Mouse (Mus musculus) limb, embryonic 14.5 days (tissue): ENCODE measurements around the gene Abcb9. TPM values are rescaled to one million over a fixed set of nuclear protein-coding genes. Genes with fewer than 3 reads are reported as not detected.

ENCODE experiments used
- ATAC-seq: fragments of 200-750 bp; cut with Nextera tagmentation; 2 replicates; pipeline ENCODE4 v1.8.0; 2017; ENCODE audit warnings: low read depth, moderate number of reproducible peaks, moderate TSS enrichment; ENCODE audit not compliant: low FRiP score
- DNase-seq: peaks from one replicate; pipeline ENCODE4 v3.0.0-alpha.2; 2015; ENCODE audit warnings: low spot score
- H3K27ac ChIP-seq: fragments of 300-500 bp; sonication (generic); replicated peaks from 2 replicates; pipeline ENCODE4 v1.5.1; 2014; ENCODE audit warnings: low read depth, mild to moderate bottlenecking, low read length, moderate library complexity, mixed read lengths
- H3K27me3 ChIP-seq: fragments of 300-500 bp; sonication (generic); 2 replicates; pipeline ENCODE4 v1.6.1; 2014; ENCODE audit warnings: low read length, mixed read lengths; ENCODE audit not compliant: control insufficient read depth, insufficient read depth
- H3K36me3 ChIP-seq: fragments of 300-500 bp; sonication (generic); 2 replicates; pipeline ENCODE4 v1.6.1; 2014; ENCODE audit warnings: mild to moderate bottlenecking, low read length, moderate library complexity, mixed read lengths; ENCODE audit not compliant: control insufficient read depth, insufficient read depth
- H3K4me1 ChIP-seq: fragments of 300-500 bp; sonication (generic); 2 replicates; pipeline ENCODE4 v1.6.1; 2014; ENCODE audit warnings: antibody characterized with exemption, low read length, mixed read lengths; ENCODE audit not compliant: control insufficient read depth, insufficient read depth
- H3K4me2 ChIP-seq: fragments of 300-500 bp; sonication (generic); replicated peaks from 2 replicates; pipeline ENCODE4 v1.6.1; 2014; ENCODE audit warnings: low read depth, mild to moderate bottlenecking, low read length, moderate library complexity; ENCODE audit not compliant: severe bottlenecking
- H3K4me3 ChIP-seq: fragments of 300-500 bp; sonication (generic); replicated peaks from 2 replicates; pipeline ENCODE4 v1.5.1; 2014; ENCODE audit warnings: low read length
- H3K9ac ChIP-seq: fragments of 300-500 bp; sonication (generic); 2 replicates; pipeline ENCODE4 v1.6.1; 2014; ENCODE audit warnings: mild to moderate bottlenecking, low read depth, low read length, moderate library complexity; ENCODE audit not compliant: severe bottlenecking
- H3K9me3 ChIP-seq: fragments of 300-500 bp; sonication (generic); 2 replicates; pipeline ENCODE4 v1.6.1; 2016; ENCODE audit warnings: low read length; ENCODE audit not compliant: control insufficient read depth
- POLR2A ChIP-seq: fragments of 200-500 bp; IDR thresholded peaks from 2 replicates; pipeline ENCODE4 v1.8.0; 2012; ENCODE audit warnings: inconsistent platforms, mild to moderate bottlenecking, moderate library complexity, borderline replicate concordance; ENCODE audit not compliant: insufficient read depth, insufficient read length; ENCODE audit errors: extremely low read depth
- WGBS: fragments of 180-500 bp; shearing (Covaris S2); extraction: QIAGEN DNeasy Blood & Tissue Kit; methylation state at CpG from one replicate; pipeline ENCODE4 v1.1.7; 2014; 5-methylcytosine and 5-hydroxymethylcytosine counted together
- polyA plus RNA-seq, 2 experiments: library from polyadenylated mRNA; depleted of rRNA in 1 of 2; stranded (reverse) in 1 of 2; unstranded in 1 of 2; fragments of >200 nt; fragmentation: Nextera tagmentation in 1 of 2; extraction: Ambion mirVana in 1 of 2; gene quantifications; 2 replicates each; pipeline versions ENCODE4 v1.2.1 to v1.2.3; 2012 to 2014

Gene Abcb9
- polyA plus RNA-seq, 2 experiments = 2.2 to 2.6 TPM

DNA sequence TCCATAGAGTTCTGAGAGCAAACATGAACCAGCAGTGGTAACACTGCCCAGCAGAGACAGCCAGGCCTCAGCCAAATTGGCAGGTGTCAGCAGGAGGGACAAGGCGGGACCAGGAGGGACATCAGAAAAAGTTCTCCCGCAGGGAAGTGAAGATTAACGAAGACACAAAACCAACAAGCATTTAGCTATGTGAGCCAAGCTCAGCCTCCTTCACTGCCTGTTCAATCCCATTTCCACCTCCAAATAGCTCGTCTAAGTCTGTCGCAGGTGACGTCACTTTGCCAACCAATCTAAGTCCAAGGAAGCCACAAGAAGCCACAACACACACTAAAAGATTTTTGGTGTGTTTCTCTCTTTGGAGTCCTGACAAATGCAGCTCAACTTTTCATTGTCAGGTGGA is 6.7 kb upstream of the Abcb9 start:
- H3K4me2 ChIP-seq = no peak overlapping the region
- no peak for TF ChIP-seq POLR2A
- DNase-seq = no peak

GRCm38 (mm10) chr5:124100128-124101044 is 4.8 kb upstream of the Abcb9 start:
- no peak overlapping the region for H3K4me3 ChIP-seq
- no peak overlapping the region for H3K9ac ChIP-seq
- TF ChIP-seq POLR2A = no peak
- H3K27ac ChIP-seq = no peak overlapping the region
- H3K4me2 ChIP-seq = no peak overlapping the region
- H3K9me3 ChIP-seq = 0 out of 2 replicates have a peak, but pooled peaks cover 4% of the 10 kb centered on the region
- WGBS = 85% methylated on average over 11 of the region's 11 CpGs
- peaks cover 3% of the 10 kb centered on the region; the same call in 1 of the 2 replicates for H3K4me1 ChIP-seq
- DNase-seq (no peak), ATAC-seq (no peak)
- no peaks in the 10 kb centered on the region; the same call in 1 of the 2 replicates for H3K27me3 ChIP-seq
- H3K36me3 ChIP-seq = no peaks in the 10 kb centered on the region

More for the DNA sequence above, 6.7 kb upstream of the Abcb9 start:
- Histone ChIP-seq H3K4me3 (no peak overlapping the region), H3K36me3 (no peaks in the 10 kb centered on the region), H3K4me1 (no peaks in the 10 kb centered on the region), H3K9ac (no peak overlapping the region), H3K27me3 (no peaks in the 10 kb centered on the region), H3K27ac (no peak overlapping the region), H3K9me3 (no peaks in the 10 kb centered on the region)
- 86% methylated on average over 6 of the region's 6 CpGs for WGBS
- no peak for ATAC-seq

DNA sequence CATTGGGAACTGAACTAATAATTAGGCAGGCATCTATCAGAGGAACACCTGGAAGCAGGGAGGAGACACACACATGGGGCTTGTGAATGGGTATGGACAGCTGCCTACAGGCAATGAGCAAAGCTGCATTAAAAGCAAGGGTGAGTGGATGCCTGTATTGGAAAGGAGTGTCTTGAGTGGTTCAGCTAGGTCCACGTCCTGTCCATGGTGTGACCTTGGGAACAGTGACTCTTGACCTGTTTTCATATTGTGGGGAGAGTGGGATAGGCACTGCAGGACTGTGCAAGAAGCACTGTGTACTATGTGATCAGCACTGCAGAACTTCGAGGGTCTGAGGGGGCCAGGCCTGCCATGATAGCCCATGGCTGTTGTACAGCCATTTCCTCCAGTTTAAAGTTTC is 3.3 kb upstream of the Abcb9 start:
- Histone ChIP-seq H3K4me3 (no peak overlapping the region), H3K27ac (no peak overlapping the region), H3K9me3 (0 out of 2 replicates have a peak, but pooled peaks cover 4% of the 10 kb centered on the region), H3K36me3 (no peaks in the 10 kb centered on the region), H3K4me2 (no peak overlapping the region), H3K27me3 (no peaks in the 10 kb centered on the region; the same call in 1 of the 2 replicates), H3K4me1 (peaks cover 7% of the 10 kb centered on the region; the same call in 1 of the 2 replicates), H3K9ac (no peak overlapping the region)
- DNase-seq = no peak
- no peak for TF ChIP-seq POLR2A
- ATAC-seq = no peak
- WGBS = 71% methylated on average over 2 of the region's 2 CpGs

DNA sequence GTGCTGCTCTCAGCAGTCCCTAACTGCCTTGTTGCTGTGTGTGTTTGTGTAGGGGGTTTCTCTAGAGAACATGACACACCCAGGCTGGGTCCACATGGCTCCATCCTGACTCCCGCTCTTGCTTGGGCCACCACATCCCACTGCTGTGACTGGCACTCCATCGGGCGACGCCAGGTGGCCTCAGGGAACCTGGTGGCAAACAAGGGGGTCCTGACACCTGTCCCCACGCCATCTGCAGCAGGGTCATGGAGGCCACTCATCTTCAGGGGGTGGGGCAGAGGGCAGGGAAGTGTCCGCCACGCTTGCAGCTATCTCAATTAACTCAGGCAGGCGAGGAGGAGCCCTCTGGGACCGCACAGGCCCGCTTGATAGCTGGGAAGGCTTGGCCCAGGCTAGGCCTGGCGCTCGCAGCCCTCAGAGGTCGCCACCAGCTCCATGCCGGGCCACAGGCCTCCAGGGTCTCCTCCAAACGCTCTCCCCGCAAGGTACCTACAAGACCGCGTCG is 469 bp downstream of the Abcb9 start:
- WGBS = 9% methylated on average over 15 of the region's 19 CpGs
- Histone ChIP-seq H3K4me3 (peak overlapping the region; percentile 47), H3K9me3 (0 out of 2 replicates have a peak, but pooled peaks cover 4% of the 10 kb centered on the region), H3K9ac (peak overlapping the region; percentile 49), H3K4me1 (peaks cover 7% of the 10 kb centered on the region; the same call in 1 of the 2 replicates), H3K4me2 (peak overlapping the region; percentile 78), H3K27me3 (no peaks in the 10 kb centered on the region; the same call in 1 of the 2 replicates), H3K27ac (no peak overlapping the region), H3K36me3 (no peaks in the 10 kb centered on the region)
- TF ChIP-seq POLR2A = no peak
- DNase-seq (no peak), ATAC-seq (peak; percentile 27; the same call in 1 of the 2 replicates)

- Histone ChIP-seq H3K36me3 (no peaks in the 10 kb centered on the region), H3K27me3 (no peaks in the 10 kb centered on the region; the same call in 1 of the 2 replicates), H3K4me1 (peaks cover 7% of the 10 kb centered on the region; the same call in 1 of the 2 replicates), H3K9ac (no peak overlapping the region), H3K27ac (no peak overlapping the region), H3K9me3 (0 out of 2 replicates have a peak, but pooled peaks cover 4% of the 10 kb centered on the region), H3K4me3 (no peak overlapping the region), H3K4me2 (no peak overlapping the region)
- ATAC-seq = no peak
- WGBS = 85% methylated on average over 12 of the region's 12 CpGs
- no peak for TF ChIP-seq POLR2A
- DNase-seq = no peak
Observed at GRCm38 (mm10) chr5:124093852-124094604, 1.6 kb downstream of the Abcb9 start.
